Mouse (Mus musculus) midbrain, embryonic 13.5 days (tissue): Measurements from ENCODE around the gene Pskh1. TPM values are rescaled to one million over a fixed set of nuclear protein-coding genes. Genes with fewer than 3 reads are reported as not detected.

ENCODE experiments used
- ATAC-seq: fragments of 200-750 bp; cut with Nextera tagmentation; 2 replicates; pipeline ENCODE4 v1.8.0; 2017; ENCODE audit warnings: mild to moderate bottlenecking, moderate TSS enrichment, moderate library complexity
- H3K27ac ChIP-seq: fragments of 300-500 bp; sonication (generic); 2 replicates; pipeline ENCODE4 v1.5.1; 2015; ENCODE audit warnings: inconsistent platforms, mild to moderate bottlenecking, moderate library complexity
- H3K27me3 ChIP-seq: fragments of 300-500 bp; sonication (generic); 2 replicates; pipeline ENCODE4 v1.6.1; 2015; ENCODE audit warnings: mild to moderate bottlenecking, inconsistent platforms
- H3K36me3 ChIP-seq: fragments of 300-500 bp; sonication (generic); 2 replicates; pipeline ENCODE4 v1.6.1; 2015; ENCODE audit warnings: mild to moderate bottlenecking, inconsistent platforms
- H3K4me1 ChIP-seq: fragments of 300-500 bp; sonication (generic); replicated peaks from 2 replicates; pipeline ENCODE4 v1.6.1; 2015; ENCODE audit warnings: inconsistent platforms
- H3K4me2 ChIP-seq: fragments of 300-500 bp; sonication (generic); replicated peaks from 2 replicates; pipeline ENCODE4 v1.6.1; 2015; ENCODE audit warnings: moderate library complexity, mild to moderate bottlenecking, inconsistent platforms
- H3K4me3 ChIP-seq: fragments of 300-500 bp; sonication (generic); replicated peaks from 2 replicates; pipeline ENCODE4 v1.5.1; 2015; ENCODE audit warnings: mild to moderate bottlenecking, inconsistent platforms
- H3K9ac ChIP-seq: fragments of 300-500 bp; sonication (generic); replicated peaks from 2 replicates; pipeline ENCODE4 v1.6.1; 2015; ENCODE audit warnings: mild to moderate bottlenecking, inconsistent platforms
- H3K9me3 ChIP-seq: fragments of 300-500 bp; sonication (generic); 2 replicates; pipeline ENCODE4 v1.6.1; 2016; ENCODE audit warnings: mild to moderate bottlenecking, inconsistent platforms
- WGBS: fragments of 180-500 bp; shearing (Covaris S2); methylation state at CpG from one replicate; pipeline ENCODE4 v1.1.7; 2015; 5-methylcytosine and 5-hydroxymethylcytosine counted together
- polyA plus RNA-seq: library from polyadenylated mRNA; unstranded; fragments of >200 nt; fragmentation: Nextera tagmentation; extraction: Ambion mirVana; gene quantifications from 2 replicates; pipeline ENCODE4 v1.2.1, GENCODE M21; 2015

The Pskh1 gene
- polyA plus RNA-seq, result 13.5 and 14.7 TPM in 2 replicates

DNA sequence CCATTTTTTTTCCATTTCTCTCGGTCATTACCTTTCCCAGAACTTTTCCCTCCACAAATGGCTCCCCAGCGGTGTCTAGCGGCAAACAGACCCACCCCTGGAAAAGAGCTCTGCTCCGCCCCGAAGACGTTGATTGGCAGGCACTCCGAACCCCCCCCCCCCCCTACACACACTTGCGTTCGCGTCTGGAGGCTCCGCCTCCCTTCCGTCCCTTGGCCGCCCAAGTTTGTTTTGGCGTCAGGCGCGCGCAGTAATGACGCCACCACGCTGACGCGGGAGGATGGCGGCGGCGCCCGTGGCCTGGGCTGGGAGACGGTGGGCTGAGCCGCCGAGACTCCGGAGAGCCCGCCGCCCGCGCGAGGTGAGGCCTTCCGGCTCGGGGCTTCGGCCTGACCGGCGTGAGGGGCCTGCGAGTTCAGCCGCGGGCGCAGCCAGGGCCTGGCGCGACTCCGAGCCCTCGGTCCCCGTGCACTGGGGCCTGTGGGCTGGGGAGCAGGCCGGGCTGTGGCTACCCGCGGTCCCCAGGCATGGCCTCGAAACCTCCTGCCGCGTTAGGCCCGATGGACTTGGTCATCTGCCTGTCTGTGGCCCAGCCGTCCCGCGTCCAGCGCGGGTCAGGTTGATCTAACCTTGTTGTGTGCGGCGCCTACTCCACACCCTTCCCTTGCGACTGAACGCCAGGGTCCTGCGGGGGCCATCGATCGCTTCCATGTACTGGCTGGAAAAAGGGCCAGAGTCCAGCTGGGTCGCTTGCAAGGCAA is at the start of gene Pskh1:
Gene Pskh1, plus strand, starts transcription at position 262 of the 761 bp plus-strand sequence.
- Histone ChIP-seq H3K27ac (peak within 1 kb of the TSS; percentile 90), H3K27me3 (no peaks in the 10 kb centered on the region), H3K36me3 (no peaks in the 10 kb centered on the region), H3K4me1 (peaks cover 11% of the 10 kb centered on the region), H3K9ac (peak within 1 kb of the TSS; percentile 99), H3K9me3 (no peaks in the 10 kb centered on the region), H3K4me2 (peak within 1 kb of the TSS; percentile 86), H3K4me3 (peak within 1 kb of the TSS; percentile 92)
- ATAC-seq, result peak; percentile 95
- under 1% methylated on average over 65 of the region's 68 CpGs for WGBS

DNA sequence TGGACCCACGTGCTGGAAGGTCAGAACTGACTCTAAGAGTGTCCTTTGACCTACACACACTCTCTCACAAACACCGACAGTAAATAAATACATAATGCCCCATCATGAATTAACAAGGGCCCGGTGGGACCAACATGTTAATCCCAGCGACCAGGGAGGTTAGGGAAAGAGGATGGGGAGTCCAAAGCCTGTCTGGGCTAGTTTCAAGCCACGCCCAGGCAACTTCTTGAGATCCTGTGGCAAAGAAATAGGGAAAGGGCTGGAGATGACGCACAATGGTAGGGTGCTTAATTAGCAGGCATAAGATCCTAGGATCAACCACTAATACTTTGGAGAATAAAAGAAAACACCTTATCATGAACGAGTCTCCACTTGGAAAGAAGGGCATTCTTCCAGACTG is 49.6 kb upstream of the Pskh1 start:
- Histone ChIP-seq H3K9me3 (no peaks in the 10 kb centered on the region), H3K4me2 (peak overlapping the region; percentile 40), H3K9ac (peak overlapping the region; percentile 48; the same call in 1 of the 2 replicates), H3K4me1 (peaks cover 8% of the 10 kb centered on the region), H3K36me3 (peaks cover 41% of the 10 kb centered on the region), H3K27me3 (no peaks in the 10 kb centered on the region), H3K27ac (no peak overlapping the region), H3K4me3 (peak overlapping the region; percentile 19)
- no peak for ATAC-seq
- 75% methylated on average over 7 of the region's 7 CpGs for WGBS

DNA sequence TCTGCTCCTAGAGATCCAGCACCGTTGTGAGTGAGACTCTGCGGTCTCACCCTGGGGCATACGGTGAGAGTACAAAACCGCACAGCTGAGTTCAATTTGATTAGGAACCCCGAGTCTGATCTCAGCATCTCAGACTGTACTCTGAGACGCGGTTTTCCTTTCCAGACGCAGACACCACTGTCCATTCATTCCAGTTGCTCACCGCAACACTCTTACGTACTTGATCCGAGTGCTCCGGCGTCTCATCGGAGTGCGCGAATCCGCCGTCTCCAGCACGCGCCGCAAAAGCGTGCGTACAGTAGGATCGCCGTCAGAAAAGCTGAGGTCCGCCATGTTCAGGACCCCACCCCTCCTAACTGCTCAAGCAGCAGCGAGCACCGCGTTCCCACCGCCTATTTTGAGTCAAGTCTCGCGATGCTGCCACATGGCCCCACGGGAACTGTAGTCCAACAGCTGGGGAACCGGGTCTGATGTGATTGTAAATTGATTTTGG is 48.5 kb upstream of the Pskh1 start:
- H3K9me3 ChIP-seq, result no peaks in the 10 kb centered on the region
- peaks cover 17% of the 10 kb centered on the region for H3K4me1 ChIP-seq
- WGBS, result under 1% methylated on average over 34 of the region's 34 CpGs
- peak overlapping the region; percentile 84 for H3K9ac ChIP-seq
- peaks cover 30% of the 10 kb centered on the region for H3K36me3 ChIP-seq
- H3K27ac ChIP-seq, result peak overlapping the region; percentile 80
- H3K4me2 ChIP-seq, result peak overlapping the region; percentile 83
- peak overlapping the region; percentile 90 for H3K4me3 ChIP-seq
- no peaks in the 10 kb centered on the region for H3K27me3 ChIP-seq
- ATAC-seq, result peak; percentile 81

DNA sequence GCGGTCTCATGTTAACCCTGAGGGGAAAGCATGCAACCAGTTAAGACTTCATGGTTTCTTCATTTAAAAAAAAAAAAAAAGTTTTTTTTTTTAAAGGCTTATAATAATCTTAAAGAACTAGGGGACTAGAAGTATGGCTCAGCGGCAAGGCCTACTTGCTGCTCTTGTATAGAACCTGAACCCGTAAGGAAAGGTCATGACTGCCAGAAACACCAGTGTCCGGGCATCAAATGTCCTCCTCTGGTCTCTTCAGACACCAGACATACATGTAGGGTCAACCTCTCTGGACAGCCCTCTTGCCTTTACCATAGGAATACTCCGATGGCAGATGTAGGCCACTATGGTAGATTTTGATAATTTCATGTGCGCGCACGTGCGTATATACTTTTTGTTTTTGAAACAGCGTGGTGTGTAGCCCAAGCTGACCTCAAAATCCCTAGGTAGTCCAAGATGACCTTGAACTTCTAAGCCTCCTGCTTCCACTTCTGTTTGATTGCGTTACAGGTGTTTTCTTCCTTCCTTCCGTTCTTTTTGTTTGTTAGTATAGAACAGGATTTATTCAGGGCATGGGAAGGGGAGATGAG is 48.0 kb upstream of the Pskh1 start:
- Histone ChIP-seq H3K27me3 (no peaks in the 10 kb centered on the region), H3K27ac (no peak overlapping the region), H3K4me3 (peak overlapping the region; percentile 90; the same call in 1 of the 2 replicates), H3K9ac (no peak overlapping the region), H3K9me3 (no peaks in the 10 kb centered on the region), H3K4me2 (no peak overlapping the region), H3K4me1 (peaks cover 23% of the 10 kb centered on the region), H3K36me3 (peaks cover 25% of the 10 kb centered on the region)
- ATAC-seq, result no peak
- WGBS, result 79% methylated on average over 12 of the region's 12 CpGs

DNA sequence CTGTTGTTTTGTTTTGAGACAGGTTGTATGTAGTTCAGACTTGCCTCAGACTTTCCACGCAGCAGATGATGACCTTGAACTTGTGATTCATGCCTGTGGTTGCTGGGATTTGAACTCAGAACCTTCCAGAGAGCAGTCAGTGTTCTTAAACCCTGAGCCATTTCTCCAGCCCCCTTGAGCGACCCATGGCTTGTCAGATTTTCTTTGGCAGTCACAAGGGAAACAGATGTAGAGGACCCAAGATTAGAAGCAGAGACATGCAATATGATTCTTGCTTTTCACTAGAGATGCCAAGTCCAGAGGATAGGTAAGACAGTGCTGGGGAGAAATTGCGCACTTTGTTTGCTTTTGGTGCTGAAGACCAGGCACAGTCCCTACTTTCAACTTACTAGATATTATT is 47.1 kb upstream of the Pskh1 start, which contains the start of gene Cenpt:
Gene Cenpt, minus strand, starts transcription at position 101 of the 400 bp plus-strand sequence.
- Histone ChIP-seq H3K9me3 (no peaks in the 10 kb centered on the region), H3K4me2 (no peak within 1 kb of the TSS), H3K4me1 (peaks cover 32% of the 10 kb centered on the region), H3K27me3 (no peaks in the 10 kb centered on the region), H3K9ac (no peak within 1 kb of the TSS), H3K4me3 (peak within 1 kb of the TSS; percentile 90; the same call in 1 of the 2 replicates), H3K27ac (no peak within 1 kb of the TSS), H3K36me3 (peaks cover 16% of the 10 kb centered on the region)
- no peak for ATAC-seq
- WGBS, result 93% methylated on average over 3 of the region's 3 CpGs

DNA sequence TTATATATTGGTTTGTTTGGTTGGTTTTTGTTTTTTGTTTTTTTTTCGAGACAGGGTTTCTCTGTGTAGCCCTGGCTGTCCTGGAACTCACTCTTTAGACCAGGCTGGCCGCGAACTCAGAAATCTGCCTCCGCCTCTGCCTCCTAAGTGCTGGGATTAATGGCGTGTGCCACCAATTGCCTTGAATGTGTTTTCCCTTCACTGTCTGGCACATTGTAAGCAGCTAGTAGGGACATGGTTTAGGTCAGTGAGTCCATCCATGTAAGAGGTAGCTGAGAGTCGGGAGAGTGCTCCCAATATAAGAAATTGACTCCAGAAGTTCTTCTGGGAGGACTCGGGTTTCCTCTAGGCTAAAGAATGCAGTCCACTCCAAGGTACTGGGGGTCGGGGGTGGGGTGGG is 45.9 kb upstream of the Pskh1 start:
- Histone ChIP-seq H3K9ac (peak overlapping the region; percentile 91; the same call in 1 of the 2 replicates), H3K9me3 (no peaks in the 10 kb centered on the region), H3K4me3 (peak overlapping the region; percentile 83), H3K27me3 (no peaks in the 10 kb centered on the region), H3K4me2 (peak overlapping the region; percentile 99), H3K36me3 (peaks cover 11% of the 10 kb centered on the region), H3K27ac (peak overlapping the region; percentile 47; the same call in 1 of the 2 replicates), H3K4me1 (peaks cover 43% of the 10 kb centered on the region)
- WGBS, result 28% methylated on average over 8 of the region's 8 CpGs
- no peak; the same call in none of the 2 replicates for ATAC-seq

DNA sequence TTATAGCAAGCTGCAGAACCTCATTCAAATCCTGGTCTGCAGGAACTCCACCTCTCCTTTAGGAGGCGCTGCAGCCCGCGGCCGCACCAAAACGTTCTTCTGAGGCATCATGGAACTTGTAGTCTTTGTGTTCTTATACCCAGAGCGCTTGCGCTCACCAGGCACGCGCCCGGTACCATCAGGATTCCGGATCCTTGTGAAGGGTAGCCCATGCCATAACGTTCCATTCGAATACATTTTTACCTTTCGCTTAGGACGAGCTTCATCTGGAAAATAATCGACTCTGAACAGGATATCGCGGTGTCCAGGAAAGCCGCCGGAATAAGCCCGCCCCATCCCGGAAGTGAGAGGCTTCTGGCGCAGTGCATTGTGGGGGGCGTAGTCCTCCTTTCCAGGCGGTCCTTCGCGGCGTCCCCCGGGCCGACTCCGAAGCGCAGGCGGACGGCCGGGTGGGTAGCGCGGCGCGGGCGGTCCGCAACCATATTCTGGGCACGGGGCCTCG is 45.5 kb upstream of the Pskh1 start, which contains the start of gene Thap11:
Gene Thap11, plus strand, starts transcription at position 418 of the 502 bp plus-strand sequence.
- peaks cover 48% of the 10 kb centered on the region for H3K4me1 ChIP-seq
- ATAC-seq, result peak; percentile 92

DNA sequence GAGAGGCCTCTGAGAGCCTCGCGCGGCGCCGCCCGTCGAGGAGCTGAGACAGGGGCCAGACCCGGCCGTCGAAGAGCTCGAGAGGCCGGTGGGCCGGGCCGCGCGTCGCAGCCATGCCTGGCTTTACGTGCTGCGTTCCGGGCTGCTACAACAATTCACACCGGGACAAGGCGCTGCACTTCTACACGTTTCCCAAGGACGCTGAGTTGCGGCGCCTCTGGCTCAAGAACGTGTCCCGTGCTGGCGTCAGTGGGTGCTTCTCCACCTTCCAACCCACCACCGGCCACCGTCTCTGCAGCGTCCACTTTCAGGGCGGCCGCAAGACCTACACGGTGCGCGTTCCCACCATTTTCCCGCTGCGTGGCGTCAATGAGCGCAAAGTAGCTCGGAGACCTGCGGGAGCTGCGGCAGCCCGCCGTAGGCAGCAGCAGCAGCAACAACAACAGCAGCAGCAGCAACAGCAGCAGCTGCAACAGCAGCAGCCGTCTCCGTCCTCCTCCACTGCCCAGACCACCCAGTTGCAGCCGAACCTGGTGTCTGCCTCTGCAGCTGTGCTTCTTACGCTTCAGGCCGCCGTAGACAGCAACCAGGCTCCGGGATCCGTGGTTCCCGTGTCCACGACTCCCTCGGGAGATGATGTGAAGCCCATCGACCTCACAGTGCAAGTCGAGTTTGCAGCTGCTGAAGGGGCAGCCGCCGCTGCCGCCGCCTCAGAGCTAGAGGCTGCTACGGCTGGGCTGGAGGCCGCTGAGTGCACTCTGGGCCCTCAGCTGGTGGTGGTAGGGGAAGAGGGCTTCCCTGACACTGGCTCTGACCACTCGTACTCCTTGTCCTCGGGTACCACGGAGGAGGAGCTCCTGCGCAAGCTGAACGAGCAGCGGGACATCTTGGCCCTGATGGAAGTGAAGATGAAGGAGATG is 44.7 kb upstream of the Pskh1 start:
- Histone ChIP-seq H3K9ac (peak overlapping the region; percentile 91), H3K27me3 (no peaks in the 10 kb centered on the region), H3K4me2 (peak overlapping the region; percentile 99), H3K9me3 (no peaks in the 10 kb centered on the region), H3K36me3 (peaks cover 7% of the 10 kb centered on the region), H3K27ac (peak overlapping the region; percentile 83), H3K4me1 (peaks cover 48% of the 10 kb centered on the region), H3K4me3 (peak overlapping the region; percentile 83)
- WGBS, result under 1% methylated on average over 71 of the region's 71 CpGs
- ATAC-seq, result peak; percentile 0; the same call in 1 of the 2 replicates

More for the DNA sequence above, 45.5 kb upstream of the Pskh1 start, which contains the start of gene Thap11:
- Histone ChIP-seq H3K36me3 (peaks cover 7% of the 10 kb centered on the region), H3K9me3 (no peaks in the 10 kb centered on the region), H3K4me2 (peak within 1 kb of the TSS; percentile 99), H3K27ac (peak within 1 kb of the TSS; percentile 83), H3K4me3 (peak within 1 kb of the TSS; percentile 83), H3K9ac (peak within 1 kb of the TSS; percentile 91), H3K27me3 (no peaks in the 10 kb centered on the region)
- WGBS, result under 1% methylated on average over 43 of the region's 43 CpGs

DNA sequence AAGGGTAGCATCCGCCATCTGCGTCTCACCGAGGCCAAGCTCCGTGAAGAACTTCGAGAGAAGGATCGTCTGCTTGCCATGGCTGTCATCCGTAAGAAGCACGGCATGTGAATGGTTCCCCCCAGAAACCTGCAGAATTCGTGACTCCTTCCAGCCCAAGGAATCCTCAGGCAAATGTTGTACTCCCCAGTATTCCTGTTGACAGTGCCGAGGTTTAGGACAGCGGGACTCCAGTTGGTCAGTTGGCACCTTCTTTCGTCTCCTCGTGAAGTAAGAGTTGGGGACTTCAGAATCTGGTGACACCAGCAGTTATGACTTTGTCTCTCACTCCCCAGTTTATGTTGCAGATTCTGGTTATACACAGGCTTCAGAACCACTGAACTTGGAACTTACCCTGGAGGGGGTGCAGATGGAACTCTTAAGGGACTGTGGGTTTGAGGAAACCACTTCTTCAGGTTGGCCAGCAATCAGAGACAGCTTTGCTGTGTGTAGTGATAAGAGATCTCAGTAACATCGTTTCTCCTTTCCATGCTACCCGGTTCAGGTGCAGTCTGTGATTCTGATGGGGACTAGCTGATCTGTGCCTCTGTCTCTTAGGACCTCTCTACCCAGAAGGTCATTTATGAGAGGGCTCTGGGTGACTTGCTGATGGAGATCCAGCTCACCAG is 43.9 kb upstream of the Pskh1 start:
- peak overlapping the region; percentile 83 for H3K4me3 ChIP-seq
- H3K27ac ChIP-seq, result peak overlapping the region; percentile 83
- ATAC-seq, result no peak
- H3K4me2 ChIP-seq, result peak overlapping the region; percentile 99
- H3K4me1 ChIP-seq, result peaks cover 47% of the 10 kb centered on the region
- H3K36me3 ChIP-seq, result peaks cover 7% of the 10 kb centered on the region
- peak overlapping the region; percentile 91 for H3K9ac ChIP-seq
- WGBS, result 24% methylated on average over 15 of the region's 15 CpGs
- no peaks in the 10 kb centered on the region for H3K9me3 ChIP-seq
- no peaks in the 10 kb centered on the region for H3K27me3 ChIP-seq

DNA sequence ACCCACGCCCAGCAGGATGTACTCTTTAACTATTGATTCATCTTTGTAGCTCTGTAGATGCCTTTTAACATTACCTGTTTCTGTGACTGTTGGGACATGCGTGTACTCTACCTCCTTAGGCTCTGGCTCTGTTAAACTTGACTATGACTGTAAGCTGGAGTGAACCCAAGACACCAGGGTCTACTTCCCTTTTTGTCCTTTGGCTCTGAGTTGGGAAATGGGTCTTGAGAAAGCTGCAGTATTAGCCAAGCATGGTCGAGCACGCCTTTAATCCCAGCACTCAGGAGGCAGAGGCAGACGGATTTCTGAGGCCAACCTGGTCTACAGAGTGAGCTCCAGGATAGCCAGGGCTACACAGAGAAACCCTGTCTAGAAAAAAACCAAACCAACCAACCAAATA is 41.7 kb upstream of the Pskh1 start:
- no peak overlapping the region for H3K9ac ChIP-seq
- 82% methylated on average over 5 of the region's 5 CpGs for WGBS
- no peak overlapping the region for H3K4me3 ChIP-seq
- no peak overlapping the region for H3K4me2 ChIP-seq
- H3K9me3 ChIP-seq, result no peaks in the 10 kb centered on the region
- H3K36me3 ChIP-seq, result peaks cover 11% of the 10 kb centered on the region
- no peaks in the 10 kb centered on the region for H3K27me3 ChIP-seq
- H3K27ac ChIP-seq, result no peak overlapping the region
- no peak for ATAC-seq
- H3K4me1 ChIP-seq, result peaks cover 64% of the 10 kb centered on the region
